Mouse (Mus musculus) adrenal gland, postnatal 36 days (tissue): ENCODE results near the gene Pcnx2. TPM values are rescaled to one million over a fixed set of nuclear protein-coding genes. Genes with fewer than 3 reads are reported as not detected.

Experiments
- DNase-seq, 2 experiments: peaks; one replicate each; pipeline ENCODE4 v3.0.0; 2021; ENCODE audit warnings: mixed read lengths in 1 of 2
- total RNA-seq, 2 experiments: library from RNA; stranded (reverse); gene quantifications; 2 replicates each; pipeline ENCODE4 v1.2.3; 2021

The Pcnx2 gene
- total RNA-seq, 2 experiments from 2014 or later, result 0.33 to 0.43 TPM

DNA sequence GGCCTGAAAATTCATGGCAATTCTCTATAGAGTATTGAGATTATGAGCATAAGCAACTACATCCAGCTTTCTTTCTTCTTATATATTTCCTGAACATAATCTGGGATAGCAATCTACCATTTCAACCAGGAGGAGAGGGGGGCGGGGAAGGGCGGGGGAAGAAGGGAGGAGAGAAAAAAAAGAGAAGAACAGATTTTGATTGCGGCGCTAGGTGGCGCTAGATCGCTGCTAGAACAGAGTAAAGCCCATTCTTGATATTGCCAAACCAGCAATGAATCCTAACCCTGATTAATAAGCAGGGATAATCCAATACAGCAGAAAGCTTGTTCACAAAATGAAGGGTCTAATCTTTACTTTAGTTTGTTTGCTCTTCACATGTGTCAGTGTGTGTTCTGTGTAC is 782 bp upstream of the Pcnx2 start:
- peak; percentile 59 to 72 for DNase-seq

DNA sequence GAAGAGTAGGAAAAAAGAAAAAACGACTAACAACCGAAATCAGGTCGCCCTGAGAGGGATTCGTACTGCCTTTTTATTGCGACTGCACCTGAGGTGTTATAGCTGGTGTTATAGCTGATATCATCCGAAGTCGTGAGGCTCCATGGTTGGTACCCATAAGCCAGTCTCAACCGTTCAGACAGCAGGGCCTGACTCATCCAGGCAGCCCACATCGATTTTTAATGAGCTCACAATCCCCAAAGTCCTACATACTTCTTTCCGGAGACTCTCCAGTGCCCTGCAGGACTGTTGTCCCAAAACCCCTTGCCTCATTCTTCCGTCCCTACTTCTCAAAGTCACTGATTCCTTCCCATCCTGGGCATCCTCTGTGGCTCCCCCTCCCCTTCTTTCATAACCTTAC is 729 bp downstream of the Pcnx2 start:
- no peak for DNase-seq

DNA sequence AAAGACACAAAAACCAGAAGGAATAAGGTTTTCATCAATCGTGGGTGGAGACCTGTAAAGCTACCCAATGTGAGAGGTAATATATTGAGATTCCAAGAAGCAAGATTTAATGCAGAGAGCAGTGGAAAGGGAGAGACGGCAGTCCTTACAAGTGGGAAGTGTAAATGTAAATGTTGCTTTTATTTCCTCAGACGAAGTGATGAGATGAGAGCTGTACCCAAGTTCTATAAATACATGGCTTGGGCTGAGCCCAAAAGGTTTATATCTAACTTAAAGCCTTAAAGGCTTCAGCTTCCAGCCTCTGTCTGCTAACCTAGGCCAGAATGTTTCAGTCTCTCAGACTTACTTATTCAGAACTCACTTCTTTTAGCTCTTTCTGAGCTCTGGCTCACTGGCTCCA is 8.2 kb downstream of the Pcnx2 start:
- DNase-seq, result no peak

DNA sequence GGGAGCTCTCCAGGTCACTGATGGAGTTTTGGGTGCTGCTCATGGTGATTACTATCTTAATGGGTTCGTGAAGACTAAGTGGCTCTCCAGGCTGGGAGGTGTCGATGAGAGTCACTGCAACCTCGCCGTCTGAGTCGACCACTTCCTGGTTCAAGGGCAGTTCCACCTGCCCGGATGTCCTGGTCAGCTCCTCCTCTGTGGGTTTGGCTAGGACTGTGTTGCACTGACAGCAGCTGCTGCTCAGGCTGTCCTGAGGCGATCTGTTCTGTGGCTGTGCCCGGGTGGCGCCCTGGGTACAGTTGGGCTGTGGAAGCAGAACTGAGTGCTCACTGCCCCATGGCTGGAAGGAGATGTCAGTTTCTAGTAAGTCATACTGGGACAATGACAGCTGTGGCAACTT is 10.6 kb downstream of the Pcnx2 start:
- no peak for DNase-seq

DNA sequence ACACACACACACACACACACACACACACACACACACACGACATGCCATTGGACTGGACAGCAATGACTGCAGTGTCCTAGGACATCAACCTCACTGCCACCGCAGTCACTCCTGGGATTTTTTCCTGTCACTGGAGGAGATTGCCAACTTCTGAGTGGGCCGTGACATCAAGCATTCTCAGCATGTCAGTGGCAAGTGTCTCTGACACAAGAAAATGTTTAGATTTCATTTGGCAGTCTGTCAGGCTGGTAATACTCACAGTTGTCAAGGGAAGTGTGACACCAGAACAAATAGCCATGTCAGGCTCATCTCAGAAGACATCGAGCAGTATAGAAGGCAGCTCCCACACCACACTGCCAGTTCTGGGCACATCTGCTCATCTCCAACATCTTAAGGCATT is 17.7 kb downstream of the Pcnx2 start:
- no peak for DNase-seq

DNA sequence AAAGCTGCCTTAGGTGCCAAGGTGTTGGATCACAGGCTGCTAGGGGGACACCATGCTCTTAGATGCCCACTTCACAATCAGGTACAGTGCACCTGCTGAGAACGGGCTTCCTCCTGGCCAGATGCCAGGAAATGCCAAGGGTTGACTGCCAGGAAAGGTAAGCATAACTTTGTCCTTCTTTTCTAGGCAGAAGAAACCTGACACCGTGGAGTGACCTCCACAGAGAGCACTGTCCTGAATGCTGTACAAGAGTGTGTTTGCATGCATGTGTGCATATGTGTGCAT is 24.9 kb downstream of the Pcnx2 start:
- DNase-seq, result no peak

DNA sequence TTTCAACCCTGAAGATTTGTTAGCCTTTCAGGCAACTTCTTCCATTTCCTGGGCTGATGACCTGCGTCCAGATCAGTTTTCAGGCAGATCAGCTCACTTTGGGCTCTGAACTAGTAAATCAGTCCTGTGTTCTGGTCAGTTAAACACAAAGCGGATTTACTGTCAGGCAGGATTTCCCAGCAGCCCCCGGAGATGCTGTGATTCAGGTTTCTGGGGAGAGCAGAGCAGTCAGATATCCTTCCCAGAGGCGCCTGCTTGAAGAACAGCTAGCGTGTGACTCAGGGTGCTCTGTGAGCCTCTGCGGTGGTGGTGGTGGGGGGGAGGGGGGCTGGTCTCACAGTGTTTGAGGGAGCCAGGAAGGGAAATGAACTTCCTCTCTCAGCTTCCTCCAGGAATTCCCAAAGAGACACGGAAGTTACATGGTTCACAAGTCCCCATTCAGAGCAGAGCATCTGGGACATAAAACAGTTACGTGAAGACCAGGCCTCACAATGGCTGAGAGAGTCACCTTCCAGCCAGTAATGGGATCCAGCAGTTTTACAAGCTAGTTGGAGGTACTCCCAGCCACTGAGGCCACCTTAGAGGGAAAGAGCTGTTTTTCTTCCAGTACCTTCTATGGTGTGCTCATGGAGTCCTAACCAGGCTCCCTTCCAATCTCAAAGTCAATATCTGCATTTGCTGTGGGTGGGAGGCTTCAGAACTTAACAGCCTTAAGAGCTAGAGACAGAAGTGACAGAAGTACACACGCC is 25.4 kb downstream of the Pcnx2 start:
- DNase-seq, result no peak

DNA sequence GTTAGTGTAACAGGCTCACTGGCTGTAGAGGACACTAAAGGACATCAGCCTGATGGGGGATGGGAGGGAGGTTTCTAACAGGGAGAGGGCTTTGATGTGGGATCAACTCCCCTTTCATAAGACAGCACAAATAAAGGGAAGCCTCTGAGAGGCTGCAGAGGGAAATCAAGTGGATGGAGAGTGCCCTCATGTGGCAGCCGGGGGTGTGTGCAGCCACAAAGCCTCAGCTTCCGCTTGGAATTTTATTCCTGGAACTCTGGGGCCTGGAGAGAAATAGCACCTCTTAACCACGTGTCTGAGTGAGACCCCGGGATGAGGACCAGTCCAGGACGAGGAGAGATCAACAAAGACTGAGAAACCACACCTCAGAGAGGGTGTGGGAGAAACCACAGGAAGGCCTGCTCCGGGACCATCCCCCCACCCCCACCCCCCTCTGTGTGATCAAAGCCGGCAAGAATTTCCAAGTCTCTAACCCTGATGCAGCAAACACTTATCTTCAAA is 27.2 kb downstream of the Pcnx2 start:
- DNase-seq, result peak; percentile 75 to 85

DNA sequence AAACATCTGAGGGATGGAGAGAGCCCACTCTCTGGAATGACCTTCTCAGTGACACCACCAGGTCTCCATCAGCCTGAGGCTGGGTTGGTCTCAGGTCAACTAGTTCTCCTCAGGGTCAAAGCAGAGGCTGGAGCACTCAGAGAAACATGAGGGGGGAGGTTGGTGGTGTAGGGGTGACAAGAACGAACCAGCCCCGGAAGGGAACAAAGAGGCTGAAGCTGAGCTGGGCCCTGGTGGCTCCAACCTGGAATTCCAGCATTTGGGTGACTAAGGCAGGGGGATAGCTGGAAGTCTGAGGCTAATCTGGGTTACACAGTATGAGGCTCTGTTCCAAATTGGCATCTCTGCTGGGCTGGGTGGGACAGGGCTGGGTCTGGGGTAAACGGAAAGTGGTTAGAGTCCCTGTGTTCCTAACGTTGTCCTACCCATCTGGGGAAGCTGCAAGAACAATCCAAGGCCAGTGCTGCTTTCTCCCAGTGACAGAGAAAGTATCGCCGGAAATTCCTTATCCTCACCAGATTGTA is 27.9 kb downstream of the Pcnx2 start:
- no peak for DNase-seq

DNA sequence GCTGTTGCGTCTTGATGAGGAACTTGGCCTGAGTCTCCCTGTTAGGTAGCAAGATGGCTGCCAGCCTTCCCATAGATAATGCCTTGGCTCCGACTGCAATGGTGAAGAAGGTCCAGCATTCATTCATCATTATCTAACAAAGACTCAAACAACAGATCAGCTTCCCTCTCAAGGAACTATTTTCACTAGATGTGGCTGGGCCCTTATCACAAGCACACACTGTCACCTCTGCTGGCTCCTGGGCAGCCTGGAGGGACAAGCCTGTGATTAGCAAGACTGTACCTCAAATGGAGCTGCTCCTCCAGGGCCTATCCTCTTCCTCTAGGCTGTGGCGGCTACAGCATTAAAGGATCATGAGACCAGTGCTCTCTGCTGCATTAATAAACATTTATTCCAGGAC is 28.4 kb downstream of the Pcnx2 start:
- no peak for DNase-seq

DNA sequence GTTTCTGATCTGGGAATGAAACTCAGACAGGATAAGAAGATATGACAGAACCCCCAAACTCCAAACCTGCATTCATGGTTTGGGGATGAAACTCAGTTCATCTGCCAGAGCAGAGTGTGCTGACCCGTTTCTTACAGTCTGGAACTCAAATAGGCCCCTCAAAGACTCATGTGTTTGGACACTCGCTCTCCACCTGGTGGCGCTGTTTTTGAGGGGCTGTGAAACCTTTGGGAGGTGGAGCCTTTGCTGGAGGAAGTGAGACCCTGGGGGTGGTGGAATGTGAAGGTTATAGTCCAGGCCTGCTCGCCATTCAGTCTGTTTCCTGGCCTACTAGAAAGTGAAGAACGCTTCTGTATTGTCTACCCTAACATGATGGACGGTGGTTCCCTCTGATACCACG is 29.6 kb downstream of the Pcnx2 start:
- no peak for DNase-seq

DNA sequence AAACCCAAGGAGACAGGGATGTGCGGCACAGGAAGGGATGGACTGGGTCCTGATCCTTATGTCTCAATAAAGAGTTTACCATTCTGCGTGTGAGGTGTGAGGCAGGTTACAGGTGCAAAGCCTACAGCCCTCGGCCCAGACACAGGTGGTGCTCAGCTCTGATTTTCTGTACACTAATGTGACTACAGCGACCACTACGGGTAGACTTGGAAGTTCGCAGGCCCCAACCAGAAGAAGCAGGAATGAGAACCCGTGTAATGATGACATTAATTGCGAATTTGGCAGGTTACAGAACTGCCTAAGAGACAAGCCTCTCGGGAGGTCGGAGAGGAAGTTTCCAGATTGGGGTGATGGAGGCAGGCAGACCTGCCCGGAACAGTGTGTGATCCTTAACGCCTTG is 32.0 kb downstream of the Pcnx2 start:
- no peak for DNase-seq

DNA sequence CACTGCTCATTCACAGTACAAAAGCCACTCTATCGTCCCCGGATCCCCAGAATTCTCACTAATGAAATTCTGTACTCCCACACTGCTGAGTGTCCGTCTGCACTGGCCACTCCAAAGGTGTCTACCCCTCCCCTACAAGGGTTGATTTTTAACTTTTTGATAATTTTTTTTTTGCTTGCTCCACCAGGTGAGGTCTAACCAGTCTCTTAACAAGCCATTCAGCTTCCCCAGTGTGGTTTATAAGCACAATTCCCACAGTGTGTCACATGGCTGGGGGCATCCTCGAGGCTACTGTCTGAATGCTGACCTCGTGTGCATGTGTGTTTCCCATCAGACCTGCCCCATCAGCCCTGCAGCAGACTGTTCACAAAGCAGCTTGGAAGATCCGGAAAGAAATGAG is 40.9 kb downstream of the Pcnx2 start:
- DNase-seq, result no peak

DNA sequence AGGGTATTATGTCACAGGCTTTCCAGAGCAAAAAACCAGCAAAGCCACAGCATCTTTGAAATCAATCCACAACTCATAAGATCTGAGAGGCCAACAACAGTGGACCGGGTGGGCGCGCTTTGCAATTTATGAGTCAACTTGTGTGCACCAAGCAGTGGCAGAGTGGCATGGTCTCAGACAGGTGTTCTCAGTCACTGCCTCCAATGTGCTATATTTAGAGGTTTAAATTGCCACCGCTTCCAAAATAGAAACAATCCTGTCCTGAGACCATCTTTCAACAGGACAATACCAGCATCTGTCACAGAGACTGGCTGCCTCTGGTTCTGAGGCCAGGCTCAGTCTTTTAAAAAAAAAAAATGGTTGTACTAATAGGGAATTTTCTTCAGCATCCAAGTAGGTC is 42.0 kb downstream of the Pcnx2 start:
- DNase-seq, result no peak

DNA sequence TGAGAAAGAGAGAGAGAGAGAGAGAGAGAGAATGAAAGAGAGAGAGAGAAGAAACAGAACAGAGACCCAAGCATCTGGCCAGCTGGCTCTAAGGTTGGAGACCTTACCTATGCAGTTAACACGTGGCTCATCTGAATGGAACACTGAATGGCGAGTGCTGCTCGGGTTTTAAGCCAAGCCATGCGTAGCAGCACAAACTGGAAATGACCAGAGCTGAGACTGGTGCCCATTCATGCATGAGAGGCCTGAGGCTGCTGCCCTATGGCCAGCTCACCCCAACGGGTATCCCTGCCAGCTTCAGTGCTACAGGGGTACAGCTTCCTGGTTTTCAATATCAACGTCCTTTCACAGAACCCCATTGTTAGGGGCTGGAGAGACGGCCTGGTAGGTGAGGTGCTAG is 43.7 kb downstream of the Pcnx2 start:
- DNase-seq, result no peak

DNA sequence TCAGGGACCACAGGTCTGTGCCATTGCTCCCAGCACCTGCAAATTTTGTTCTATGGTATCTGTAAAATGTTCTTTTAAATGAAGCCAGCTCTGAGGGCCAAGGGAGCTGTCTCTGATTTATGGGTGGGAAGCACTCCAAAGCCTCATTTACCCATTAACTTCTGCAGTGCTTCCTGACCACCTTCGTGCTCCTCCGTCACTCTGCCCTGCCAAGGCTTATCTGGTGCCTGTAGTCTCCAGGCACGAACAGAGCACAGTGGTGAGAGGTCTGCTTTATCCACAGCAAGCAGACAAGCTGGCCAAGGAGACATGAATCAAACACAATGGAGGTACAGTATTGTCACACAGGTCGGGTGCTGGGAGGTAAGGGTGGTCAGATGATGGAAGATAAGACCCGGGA is 44.8 kb downstream of the Pcnx2 start:
- no peak for DNase-seq

DNA sequence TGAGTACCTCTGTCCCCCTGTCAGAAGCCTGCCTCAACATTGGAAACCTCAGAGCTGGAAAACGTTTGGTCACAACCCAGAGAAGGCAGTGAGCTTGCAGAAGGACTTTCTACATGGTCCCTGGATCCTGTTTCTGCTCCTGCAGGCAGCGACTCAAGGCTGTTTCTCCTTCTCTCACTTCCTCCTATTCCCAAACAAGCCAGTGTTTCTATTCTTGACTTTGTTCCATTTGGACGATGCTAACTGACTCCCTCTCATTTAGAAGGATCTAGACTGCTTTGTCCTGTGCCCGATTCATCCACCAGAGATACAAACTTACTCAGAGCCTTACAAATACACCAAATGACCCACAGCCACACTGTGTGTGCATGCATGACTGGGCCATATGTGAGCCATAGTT is 48.9 kb downstream of the Pcnx2 start:
- no peak for DNase-seq

DNA sequence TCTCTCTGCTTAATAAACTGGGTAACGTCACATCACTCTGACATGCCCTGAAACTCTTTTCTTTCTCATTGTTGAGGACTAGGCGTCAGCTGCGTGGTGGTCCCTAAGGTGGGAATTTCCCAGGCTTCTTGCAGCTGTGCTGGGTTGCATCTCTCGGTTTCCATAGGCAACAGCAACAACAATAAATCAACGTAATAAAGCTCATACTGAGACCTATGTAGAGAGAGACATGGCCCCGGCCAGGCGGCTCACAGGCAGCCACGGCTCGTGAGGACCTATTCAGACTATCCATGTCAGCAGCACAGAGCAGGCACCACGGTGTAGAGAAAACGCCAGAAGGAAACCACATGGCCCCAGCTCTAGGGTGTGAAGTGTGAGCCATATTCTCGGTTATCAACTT is 50.3 kb downstream of the Pcnx2 start:
- no peak for DNase-seq

DNA sequence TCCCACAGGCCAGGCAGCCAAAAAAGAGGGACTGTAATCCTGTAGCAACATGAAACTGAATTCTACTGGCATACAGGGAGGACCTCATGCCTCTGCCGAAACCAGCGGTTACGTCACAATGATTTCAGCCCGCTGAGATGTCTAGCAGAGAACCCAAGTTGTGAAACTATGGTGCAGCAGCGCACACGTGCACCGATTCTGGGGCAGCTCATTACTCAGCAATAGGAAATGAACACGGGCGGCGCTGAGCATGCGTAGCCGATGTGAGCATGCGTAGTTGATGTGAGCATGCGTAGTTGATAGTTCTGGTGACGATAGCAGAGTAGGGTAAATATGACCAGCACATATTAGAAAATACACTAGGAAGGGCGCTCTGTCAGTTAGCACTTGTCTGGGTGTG is 52.8 kb downstream of the Pcnx2 start:
- no peak for DNase-seq

DNA sequence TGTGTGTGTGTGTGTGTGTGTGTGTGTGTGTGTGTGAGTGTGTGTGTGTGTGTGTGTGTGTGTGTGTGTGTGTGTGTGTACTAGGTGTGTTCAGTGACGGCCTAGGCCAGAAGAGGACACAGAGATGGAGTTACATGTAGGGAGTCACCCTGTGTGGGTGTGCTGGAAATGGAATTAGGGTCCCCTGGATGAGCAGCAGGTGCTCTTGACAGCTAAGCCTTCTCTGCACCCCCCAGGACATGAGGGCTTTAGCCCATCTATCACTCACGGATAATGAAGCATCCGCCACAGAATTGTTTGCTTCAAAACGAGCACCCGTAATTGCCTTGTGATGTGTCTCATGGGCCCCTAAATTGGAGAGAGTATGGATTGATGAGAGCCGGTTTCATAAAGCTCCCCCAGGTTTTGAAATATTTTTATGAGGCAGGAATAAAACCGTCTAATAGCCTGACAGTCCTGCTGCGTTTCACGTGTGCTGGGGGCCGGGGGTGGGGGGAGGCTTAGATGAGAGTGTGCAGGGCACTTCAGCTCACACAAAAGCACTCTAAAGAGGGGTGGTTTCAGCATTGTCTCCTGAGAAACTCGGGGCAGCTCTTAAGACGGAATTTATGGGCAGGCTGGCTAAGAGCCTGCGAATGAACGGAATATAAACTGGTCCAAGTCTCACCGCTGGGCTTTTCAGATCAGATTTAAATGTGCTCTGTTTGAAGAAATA is 54.8 kb downstream of the Pcnx2 start:
- DNase-seq, result no peak

DNA sequence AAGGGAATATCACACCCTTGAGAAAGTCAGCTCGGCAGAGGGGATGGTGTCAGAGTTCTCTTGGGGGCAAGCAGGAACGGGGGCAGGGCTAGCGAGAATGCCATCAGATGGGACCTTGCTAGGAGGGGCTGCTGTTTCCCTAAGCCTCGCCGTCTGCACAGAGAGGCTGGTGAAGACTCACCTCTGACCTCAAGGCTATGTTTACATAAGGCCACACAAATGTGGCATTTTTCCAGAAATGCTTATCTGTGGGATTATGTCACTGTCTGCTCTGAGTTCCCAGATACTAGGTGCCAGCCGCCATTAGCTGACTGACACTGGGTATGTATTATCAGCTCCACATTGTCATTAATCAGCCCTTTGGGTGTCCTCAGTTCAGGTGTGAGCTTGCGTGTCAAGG is 56.0 kb downstream of the Pcnx2 start:
- no peak for DNase-seq

DNA sequence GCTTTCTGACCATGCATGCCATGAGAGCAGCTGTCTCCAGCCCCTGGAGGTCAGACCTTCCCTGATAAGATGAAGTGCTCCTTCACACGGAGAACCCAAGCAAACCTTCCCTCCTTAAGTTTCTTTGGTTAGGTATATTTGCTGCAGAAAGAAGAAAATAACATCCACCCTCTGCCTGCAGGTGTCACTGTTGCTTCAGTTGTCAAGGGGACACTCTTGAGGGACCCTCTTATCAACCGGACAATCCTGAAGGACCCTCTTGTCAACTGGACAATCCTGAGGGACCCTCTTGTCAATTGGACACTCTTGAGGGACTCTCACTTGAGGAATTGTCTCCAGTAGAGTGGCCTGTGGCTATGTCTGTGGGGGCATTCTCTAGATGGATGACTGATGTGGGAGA is 73.4 kb downstream of the Pcnx2 start:
- DNase-seq, result no peak

DNA sequence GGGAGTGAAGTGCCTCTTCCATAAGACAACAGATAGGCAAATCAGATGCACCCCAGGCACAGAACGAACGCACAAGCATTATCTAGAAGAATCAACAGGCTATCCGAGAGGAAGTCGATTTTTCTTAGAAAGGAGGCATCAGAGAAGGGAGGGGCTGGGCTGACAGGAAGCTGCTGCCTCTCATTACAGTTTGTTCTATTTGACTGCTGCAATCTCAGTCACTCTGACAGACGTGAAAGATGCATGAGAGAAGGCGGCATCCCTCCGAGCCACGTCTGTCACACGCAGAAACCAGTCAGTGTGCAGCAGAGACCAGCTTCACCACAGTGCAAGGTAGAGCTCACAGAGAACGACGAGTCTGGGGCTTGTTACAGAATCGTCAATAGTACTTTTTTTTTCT is 74.4 kb downstream of the Pcnx2 start:
- DNase-seq, result no peak

DNA sequence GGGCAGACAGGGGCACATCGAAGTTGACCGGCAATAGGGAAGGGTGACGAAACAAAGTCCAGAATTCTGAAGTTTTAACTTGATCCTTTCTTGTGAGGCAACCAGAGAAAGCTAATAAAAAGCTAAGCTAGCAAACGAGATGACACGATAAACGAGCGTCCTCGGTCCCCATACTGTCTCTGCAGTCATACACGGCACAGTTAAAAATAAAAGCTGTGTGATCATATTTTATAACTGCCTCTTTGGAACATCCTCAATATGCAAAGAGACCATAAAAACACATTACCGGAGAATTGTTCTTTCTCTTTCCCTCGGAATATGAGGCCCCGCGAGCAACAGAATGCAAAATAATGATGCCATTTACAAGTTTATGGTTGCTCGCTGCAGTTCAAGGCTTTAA is 76.1 kb downstream of the Pcnx2 start:
- DNase-seq, result no peak
